Mouse (Mus musculus) left cerebral cortex, adult 8-10 months (tissue): ENCODE data around the gene Ric8b. TPM values are rescaled to one million over a fixed set of nuclear protein-coding genes. Genes with fewer than 3 reads are reported as not detected.

Experiments
- DNase-seq, 2 experiments: peaks; one replicate each; pipeline ENCODE4 v3.0.0; 2022; ENCODE audit warnings: low spot score in 2 of 2
- total RNA-seq, 4 experiments: library from RNA; stranded (reverse); gene quantifications; 2 replicates each; pipeline ENCODE4 v1.2.4; 2022

Gene Ric8b
- total RNA-seq, 4 experiments from 2014 or later = 62.5 to 68.6 (median 66.8) TPM

- no peak for DNase-seq
These were observed 43.0 kb downstream of the Ric8b start for GRCm38 (mm10) chr10:84960380-84960930.

GRCm38 (mm10) chr10:84963126-84963525 is 45.7 kb downstream of the Ric8b start:
- no peak for DNase-seq

- peak in 1 of 2 experiments; percentile 79 for DNase-seq
These were observed 46.3 kb downstream of the Ric8b start for GRCm38 (mm10) chr10:84963726-84964125.

GRCm38 (mm10) chr10:84966542-84966941 is 49.1 kb downstream of the Ric8b start:
- DNase-seq = no peak

GRCm38 (mm10) chr10:84967645-84968044 is 50.2 kb downstream of the Ric8b start:
- no peak for DNase-seq

- no peak for DNase-seq
These were observed 51.7 kb downstream of the Ric8b start for GRCm38 (mm10) chr10:84968852-84969704.

- DNase-seq = no peak
These were observed 57.8 kb downstream of the Ric8b start for GRCm38 (mm10) chr10:84975264-84975663.

- no peak for DNase-seq
These were observed 59.4 kb downstream of the Ric8b start for GRCm38 (mm10) chr10:84976588-84977351.

GRCm38 (mm10) chr10:84980291-84980690 is 62.9 kb downstream of the Ric8b start:
- DNase-seq = no peak

- no peak for DNase-seq
These were observed 64.0 kb downstream of the Ric8b start for GRCm38 (mm10) chr10:84981441-84981840.

GRCm38 (mm10) chr10:84982675-84983074 is 65.3 kb downstream of the Ric8b start:
- DNase-seq = no peak

- peak; percentile 31 to 44 for DNase-seq
These were observed 68.5 kb downstream of the Ric8b start for GRCm38 (mm10) chr10:84985956-84986355.

GRCm38 (mm10) chr10:84987666-84988065 is 70.2 kb downstream of the Ric8b start:
- no peak for DNase-seq

GRCm38 (mm10) chr10:84988650-84989049 is 71.2 kb downstream of the Ric8b start:
- no peak for DNase-seq

- no peak for DNase-seq
These were observed 76.9 kb downstream of the Ric8b start for GRCm38 (mm10) chr10:84994346-84994745.

- DNase-seq = no peak
These were observed 77.6 kb downstream of the Ric8b start for GRCm38 (mm10) chr10:84994971-84995370.

GRCm38 (mm10) chr10:84996366-84996765 is 79.0 kb downstream of the Ric8b start:
- no peak for DNase-seq

- no peak for DNase-seq
These were observed 80.3 kb downstream of the Ric8b start for GRCm38 (mm10) chr10:84997571-84998224.

GRCm38 (mm10) chr10:84998225-84998579 is 80.8 kb downstream of the Ric8b start:
- no peak for DNase-seq

- no peak for DNase-seq
These were observed 84.5 kb downstream of the Ric8b start for GRCm38 (mm10) chr10:85001920-85002319.

GRCm38 (mm10) chr10:85003190-85004026 is 86.0 kb downstream of the Ric8b start:
- DNase-seq = no peak
